Mouse (Mus musculus): Measurements from ENCODE around the gene Klhdc10. TPM values are rescaled to one million over a fixed set of nuclear protein-coding genes. Genes with fewer than 3 reads are reported as not detected.

The Klhdc10 gene
- polyA plus RNA-seq, 1 experiment: 6.6 TPM

DNA sequence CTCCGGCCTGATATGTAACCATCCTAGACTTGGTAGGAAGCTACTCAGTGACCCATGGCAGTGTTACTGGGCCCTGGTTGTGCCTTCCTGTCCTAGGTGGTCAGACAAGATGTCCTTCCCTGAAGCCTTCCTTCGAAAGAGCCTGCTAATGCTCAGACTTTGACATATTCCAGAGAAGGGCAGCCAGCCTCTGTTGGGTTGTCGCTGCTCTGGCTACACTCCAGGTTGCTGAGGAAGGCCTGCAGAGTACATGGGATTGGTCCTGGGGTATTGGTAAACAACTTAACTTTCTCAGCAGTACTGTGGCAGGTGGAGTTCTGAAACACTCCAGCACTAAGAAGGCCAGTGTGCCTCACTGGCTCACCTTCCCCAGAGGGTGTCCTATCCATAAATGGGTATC lies 77.8 kb downstream of the Klhdc10 start:
- H3K4me1 ChIP-seq (ENCODE audit: control insufficient read depth, insufficient read depth, insufficient read length, low read length): peaks cover 2% of the 10 kb centered on the region; the same call in 1 of the 2 replicates
- H3K4me3 ChIP-seq (ENCODE audit: low read depth, low read length): no peak overlapping the region
- TF ChIP-seq POLR2A (IDR thresholded peaks at IDR 0.05; ENCODE audit: low read depth, low read length): no peak
- no peak for TF ChIP-seq CTCF (IDR thresholded peaks at IDR 0.05; ENCODE audit: extremely low read depth, insufficient read length, insufficient replicate concordance, low read depth, low read length)
- H3K36me3 ChIP-seq (ENCODE audit: control insufficient read depth, insufficient read depth, low read length): peaks cover 29% of the 10 kb centered on the region
- WGBS: 80% methylated on average over 3 of the region's 3 CpGs
- no peak overlapping the region for H3K27ac ChIP-seq (ENCODE audit: insufficient read depth, low read depth, low read length)
- no peaks in the 10 kb centered on the region for H3K27me3 ChIP-seq (ENCODE audit: control insufficient read depth, insufficient read depth, low read length)

- Histone ChIP-seq H3K27me3 (ENCODE audit: control insufficient read depth, insufficient read depth, low read length) (no peaks in the 10 kb centered on the region), H3K27ac (ENCODE audit: insufficient read depth, low read depth, low read length) (no peak overlapping the region), H3K4me1 (ENCODE audit: control insufficient read depth, insufficient read depth, insufficient read length, low read length) (no peaks in the 10 kb centered on the region), H3K4me3 (ENCODE audit: low read depth, low read length) (no peak overlapping the region), H3K36me3 (ENCODE audit: control insufficient read depth, insufficient read depth, low read length) (peaks cover 52% of the 10 kb centered on the region)
- WGBS: 88% methylated on average over 2 of the region's 2 CpGs
- TF ChIP-seq CTCF (IDR thresholded peaks at IDR 0.05; ENCODE audit: extremely low read depth, insufficient read length, insufficient replicate concordance, low read depth, low read length) (no peak), POLR2A (IDR thresholded peaks at IDR 0.05; ENCODE audit: low read depth, low read length) (no peak)
Measured at GRCm38 (mm10) chr6:30482908-30483307, 81.2 kb downstream of the Klhdc10 start.

DNA sequence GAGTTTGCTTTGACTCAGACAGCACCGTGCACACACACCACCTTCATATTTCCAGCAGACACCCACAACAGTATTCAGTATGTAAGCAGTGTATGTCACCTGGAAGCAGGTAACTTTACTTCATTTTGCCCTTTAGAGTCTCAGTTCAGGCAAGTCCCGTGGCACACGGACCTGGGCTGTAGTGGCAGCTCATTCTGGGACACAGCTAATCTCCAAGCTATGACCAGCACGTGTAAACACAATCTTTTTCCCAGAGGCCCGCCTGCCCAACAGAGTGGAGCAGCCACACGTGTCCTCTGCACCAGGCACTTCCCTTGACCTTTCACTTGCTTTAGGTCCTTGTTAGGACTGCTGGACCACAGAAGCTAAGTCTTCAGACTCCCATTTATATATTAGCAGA lies 84.8 kb downstream of the Klhdc10 start:
- Histone ChIP-seq H3K36me3 (ENCODE audit: control insufficient read depth, insufficient read depth, low read length) (peaks cover 58% of the 10 kb centered on the region), H3K27ac (ENCODE audit: insufficient read depth, low read depth, low read length) (no peak overlapping the region), H3K4me1 (ENCODE audit: control insufficient read depth, insufficient read depth, insufficient read length, low read length) (no peaks in the 10 kb centered on the region), H3K4me3 (ENCODE audit: low read depth, low read length) (no peak overlapping the region), H3K27me3 (ENCODE audit: control insufficient read depth, insufficient read depth, low read length) (no peaks in the 10 kb centered on the region)
- no peak for TF ChIP-seq CTCF (IDR thresholded peaks at IDR 0.05; ENCODE audit: extremely low read depth, insufficient read length, insufficient replicate concordance, low read depth, low read length)
- TF ChIP-seq POLR2A (IDR thresholded peaks at IDR 0.05; ENCODE audit: low read depth, low read length): no peak
- 89% methylated on average over 6 of the region's 6 CpGs for WGBS

- Histone ChIP-seq H3K27me3 (ENCODE audit: control insufficient read depth, insufficient read depth, low read length) (no peaks in the 10 kb centered on the region), H3K4me1 (ENCODE audit: control insufficient read depth, insufficient read depth, insufficient read length, low read length) (no peaks in the 10 kb centered on the region), H3K4me3 (ENCODE audit: low read depth, low read length) (no peak overlapping the region), H3K27ac (ENCODE audit: insufficient read depth, low read depth, low read length) (no peak overlapping the region), H3K36me3 (ENCODE audit: control insufficient read depth, insufficient read depth, low read length) (peaks cover 43% of the 10 kb centered on the region)
- 71% methylated on average over 3 of the region's 3 CpGs for WGBS
- no peak for TF ChIP-seq POLR2A (IDR thresholded peaks at IDR 0.05; ENCODE audit: low read depth, low read length)
- TF ChIP-seq CTCF (IDR thresholded peaks at IDR 0.05; ENCODE audit: extremely low read depth, insufficient read length, insufficient replicate concordance, low read depth, low read length): no peak
Measured at GRCm38 (mm10) chr6:30499049-30499448, 97.4 kb downstream of the Klhdc10 start.

Other genes starting within 250 kb of the Klhdc10 start
- 37.8 and 97.7 TPM in 2 replicates for gene Ube2h, start 97.3 kb upstream of the Klhdc10 start, polyA plus RNA-seq (2012; rRNA removed)
- 2.5 and 5.9 TPM in 2 replicates for gene Zc3hc1, start 10.8 kb upstream of the Klhdc10 start, polyA plus RNA-seq (2012; rRNA removed)
- gene Tmem209, start 107.9 kb downstream of the Klhdc10 start, polyA plus RNA-seq (2012; rRNA removed): 7.3 and 11.4 TPM in 2 replicates
- not detected in 2 replicates for gene Ssmem1, start 108.0 kb downstream of the Klhdc10 start, polyA plus RNA-seq (2012; rRNA removed)
- 0.90 and 296 TPM in 2 replicates for gene Cpa2, start 139.7 kb downstream of the Klhdc10 start, polyA plus RNA-seq (2012; rRNA removed)
- gene Cpa4, start 166.5 kb downstream of the Klhdc10 start, polyA plus RNA-seq (2012; rRNA removed): not detected in 2 replicates
- not detected in 2 replicates for gene Cpa5, start 209.1 kb downstream of the Klhdc10 start, polyA plus RNA-seq (2012; rRNA removed)
- 10.6 and 5,018 TPM in 2 replicates for gene Cpa1, start 237.3 kb downstream of the Klhdc10 start, polyA plus RNA-seq (2012; rRNA removed)